Comparison of ENCODE assay signal across 32 mouse cellular contexts in genomic region chr3:117072998-117073397, GRCm38 (mm10).
DNase-seq lines count a peak whose midpoint lies in the region; ATAC-seq and TF ChIP-seq lines count a peak whose summit lies in the region.
"Had no signal": no experiment of that assay in that cellular context is flagged by ENCODE, and none has a peak within 500 bp of the region (broad histone marks: within the 10 kb centered on the region; RNA-seq: fewer than 3 reads in every experiment).

No protein-coding gene starts in this region.

- ATAC-seq in limb, embryonic 11.5 days (ENCODE audit: insufficient number of reproducible peaks, low FRiP score, low TSS enrichment, low read depth) = 0 out of 2 replicates have a peak, but pooled peaks have one; percentile 65
- ATAC-seq: forebrain, embryonic 14.5 days; hindbrain, postnatal 0 days; intestine, embryonic 15.5 days; lung, postnatal 0 days had no signal

- H3K9ac ChIP-seq in limb, embryonic 11.5 days (ENCODE audit: low read length) = no peak overlapping the region
- H3K9ac ChIP-seq: heart, embryonic 15.5 days; hindbrain, embryonic 12.5 days; intestine, embryonic 15.5 days; limb, embryonic 15.5 days; liver, embryonic 13.5 days; midbrain, embryonic 12.5 days; neural tube, embryonic 13.5 days had no signal

- no peaks in the 10 kb centered on the region for H3K36me3 ChIP-seq in kidney, adult 2 months (ENCODE audit: control insufficient read depth, insufficient read depth, low read length)
- H3K36me3 ChIP-seq in limb, embryonic 11.5 days (ENCODE audit: control insufficient read depth, insufficient read depth, low read length) = no peaks in the 10 kb centered on the region
- H3K36me3 ChIP-seq in limb, embryonic 10.5 days = no peaks in the 10 kb centered on the region
- H3K36me3 ChIP-seq: heart, embryonic 10.5 days; heart, embryonic 15.5 days; hindbrain, embryonic 12.5 days; intestine, embryonic 15.5 days; limb, embryonic 15.5 days; liver, embryonic 13.5 days; midbrain, embryonic 12.5 days; neural tube, embryonic 13.5 days had no signal

- no peak overlapping the region for H3K27ac ChIP-seq in kidney, adult 2 months (ENCODE audit: insufficient read depth, low read depth, low read length)
- no peak overlapping the region for H3K27ac ChIP-seq in limb, embryonic 11.5 days (replicated peaks; ENCODE audit: low read depth, low read length)
- H3K27ac ChIP-seq in limb, embryonic 10.5 days = no peak overlapping the region
- H3K27ac ChIP-seq: heart, embryonic 10.5 days; heart, embryonic 15.5 days; hindbrain, embryonic 12.5 days; hindbrain, postnatal 0 days; intestine, embryonic 15.5 days; layer of hippocampus, adult 2 months; limb, embryonic 15.5 days; liver, embryonic 13.5 days; midbrain, embryonic 12.5 days; neural tube, embryonic 13.5 days had no signal

- no peaks in the 10 kb centered on the region for H3K9me3 ChIP-seq in limb, embryonic 11.5 days (ENCODE audit: control insufficient read depth, low read length)
- H3K9me3 ChIP-seq in limb, embryonic 10.5 days (replicated peaks) = no peaks in the 10 kb centered on the region
- H3K9me3 ChIP-seq: heart, embryonic 10.5 days; heart, embryonic 15.5 days; hindbrain, embryonic 12.5 days; intestine, embryonic 15.5 days; limb, embryonic 15.5 days; liver, embryonic 13.5 days; megakaryocyte, embryonic 14.5 days; midbrain, embryonic 12.5 days; neural tube, embryonic 13.5 days had no signal

- no peak for TF ChIP-seq CTCF in kidney, adult 2 months (conservative IDR thresholded peaks at IDR 0.05; ENCODE audit: insufficient read depth, insufficient read length, low read depth, low read length)

- no peak overlapping the region for H3K4me3 ChIP-seq in kidney, adult 2 months (ENCODE audit: insufficient read depth, low read depth, low read length)
- no peak overlapping the region for H3K4me3 ChIP-seq in limb, embryonic 11.5 days (ENCODE audit: low read depth, low read length)
- H3K4me3 ChIP-seq in limb, embryonic 10.5 days = no peak overlapping the region
- H3K4me3 ChIP-seq: heart, embryonic 10.5 days; heart, embryonic 15.5 days; hindbrain, embryonic 12.5 days; intestine, embryonic 15.5 days; layer of hippocampus, adult 2 months; limb, embryonic 15.5 days; liver, embryonic 13.5 days; megakaryocyte, embryonic 14.5 days; midbrain, embryonic 12.5 days; neural tube, embryonic 13.5 days had no signal

- H3K4me2 ChIP-seq in limb, embryonic 11.5 days (ENCODE audit: low read depth, severe bottlenecking) = no peak overlapping the region
- H3K4me2 ChIP-seq: heart, embryonic 15.5 days; hindbrain, embryonic 12.5 days; intestine, embryonic 15.5 days; limb, embryonic 15.5 days; liver, embryonic 13.5 days; midbrain, embryonic 12.5 days; neural tube, embryonic 13.5 days had no signal

- peak; percentile 8 for DNase-seq in kidney, adult 2 months
- DNase-seq in kidney, adult 8-10 months = no peak
- DNase-seq in limb, embryonic 11.5 days (ENCODE audit: low spot score) = no peak
- no peak for DNase-seq in limb, embryonic 10.5 days (ENCODE audit: low spot score)
- peak; percentile 25 for DNase-seq in forelimb bud, embryonic 11.5 days (ENCODE audit: low read depth, low spot score)
- DNase-seq in cerebellum, adult 9-10 months = no peak
- DNase-seq in spleen, postnatal 10 days (ENCODE audit: low spot score in 2 of 2) = no peak
- DNase-seq: adrenal gland, adult 2 months; adrenal gland, postnatal 36 days; cerebellum, adult 18-20 months; cerebellum, postnatal 14 days; gastrocnemius, postnatal 25 days; heart, adult 11 months; liver, embryonic 13.5 days; lung, adult 18-20 months; lung, postnatal 4 days; retina, postnatal 1 day; right cerebral cortex, postnatal 14 days; thymus, adult 18-20 months; thymus, postnatal 36 days had no signal

- H3K27me3 ChIP-seq in kidney, adult 2 months (replicated peaks; ENCODE audit: control insufficient read depth, insufficient read depth, low read length) = no peaks in the 10 kb centered on the region
- no peaks in the 10 kb centered on the region for H3K27me3 ChIP-seq in limb, embryonic 11.5 days (ENCODE audit: control insufficient read depth, insufficient read depth, low read length)
- H3K27me3 ChIP-seq in limb, embryonic 10.5 days (ENCODE audit: low read depth, poor library complexity, severe bottlenecking) = no peaks in the 10 kb centered on the region
- H3K27me3 ChIP-seq: heart, embryonic 15.5 days; hindbrain, embryonic 12.5 days; intestine, embryonic 15.5 days; limb, embryonic 15.5 days; liver, embryonic 13.5 days; megakaryocyte, embryonic 14.5 days; midbrain, embryonic 12.5 days; neural tube, embryonic 13.5 days had no signal

- no peak for TF ChIP-seq POLR2A in kidney, adult 2 months (IDR thresholded peaks at IDR 0.05; ENCODE audit: low read depth, low read length)

- no peaks in the 10 kb centered on the region for H3K4me1 ChIP-seq in kidney, adult 2 months (ENCODE audit: control insufficient read depth, insufficient read depth, low read length)
- H3K4me1 ChIP-seq in limb, embryonic 11.5 days (ENCODE audit: control insufficient read depth, insufficient read depth, low read length) = no peaks in the 10 kb centered on the region
- no peaks in the 10 kb centered on the region for H3K4me1 ChIP-seq in limb, embryonic 10.5 days
- H3K4me1 ChIP-seq: heart, embryonic 15.5 days; hindbrain, embryonic 12.5 days; intestine, embryonic 15.5 days; limb, embryonic 15.5 days; liver, embryonic 13.5 days; megakaryocyte, embryonic 14.5 days; midbrain, embryonic 12.5 days; neural tube, embryonic 13.5 days had no signal

- WGBS in kidney, adult 2 months = 65% methylated on average over 3 of the region's 3 CpGs
- 47% methylated on average over 3 of the region's 3 CpGs for WGBS in limb, embryonic 11.5 days
- 70% methylated on average over 3 of the region's 3 CpGs for WGBS in limb, embryonic 10.5 days

Comparison
In these comparisons a context has a peak if more than half of its experiments do, and no peak if none do; other contexts are left out.
1. DNase-seq: peak in kidney, adult 2 months (single experiment) and forelimb bud, embryonic 11.5 days (single experiment); none in kidney, adult 8-10 months (0 of 2), limb, embryonic 11.5 days (single experiment), limb, embryonic 10.5 days (single experiment), cerebellum, adult 9-10 months (single experiment) and spleen, postnatal 10 days (0 of 2).